Mouse (Mus musculus): ENCODE data around the gene Wnt3a. TPM values are rescaled to one million over a fixed set of nuclear protein-coding genes. Genes with fewer than 3 reads are reported as not detected.

Gene Wnt3a
- polyA plus RNA-seq, 1 experiment, result not detected

- Histone ChIP-seq H3K4me1 (ENCODE audit: control insufficient read depth, insufficient read depth, insufficient read length, low read length) (peaks cover 1% of the 10 kb centered on the region; the same call in 1 of the 2 replicates), H3K4me3 (ENCODE audit: low read depth, low read length) (no peak overlapping the region), H3K36me3 (ENCODE audit: control insufficient read depth, insufficient read depth, low read length) (no peaks in the 10 kb centered on the region), H3K27me3 (ENCODE audit: control insufficient read depth, insufficient read depth, low read length) (peaks cover 3% of the 10 kb centered on the region; the same call in 1 of the 2 replicates), H3K27ac (ENCODE audit: insufficient read depth, low read depth, low read length) (no peak overlapping the region)
- 66% methylated on average over 4 of the region's 4 CpGs for WGBS
- no peak for TF ChIP-seq CTCF (IDR thresholded peaks at IDR 0.05; ENCODE audit: extremely low read depth, insufficient read length, insufficient replicate concordance, low read depth, low read length)
- no peak for TF ChIP-seq POLR2A (IDR thresholded peaks at IDR 0.05; ENCODE audit: low read depth, low read length)
Observed at GRCm38 (mm10) chr11:59278047-59278446, 12.5 kb downstream of the Wnt3a start.

DNA sequence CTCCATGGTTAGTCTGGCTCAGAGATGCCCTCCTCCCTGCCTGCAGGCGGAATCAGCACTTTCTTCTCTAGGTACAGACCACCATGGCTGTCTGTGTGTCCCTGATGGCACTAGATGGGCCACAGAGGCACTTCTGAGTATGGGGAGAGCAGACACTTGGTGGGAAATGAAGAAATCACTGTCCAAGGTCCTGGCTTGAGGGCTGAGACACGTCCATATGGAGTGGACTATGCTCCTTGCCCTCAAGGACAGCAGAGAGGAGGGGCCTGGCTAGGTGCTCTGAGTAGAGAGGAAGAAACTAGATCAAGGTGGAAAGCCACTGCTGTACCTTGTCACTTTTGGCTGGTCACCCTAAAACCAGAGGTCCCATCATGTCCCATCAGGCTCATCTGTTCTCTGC, 13.7 kb downstream of the Wnt3a start:
- H3K36me3 ChIP-seq (ENCODE audit: control insufficient read depth, insufficient read depth, low read length), result no peaks in the 10 kb centered on the region
- no peak overlapping the region for H3K27ac ChIP-seq (ENCODE audit: insufficient read depth, low read depth, low read length)
- TF ChIP-seq POLR2A (IDR thresholded peaks at IDR 0.05; ENCODE audit: low read depth, low read length) (no peak), CTCF (IDR thresholded peaks at IDR 0.05; ENCODE audit: extremely low read depth, insufficient read length, insufficient replicate concordance, low read depth, low read length) (no peak)
- H3K4me3 ChIP-seq (ENCODE audit: low read depth, low read length), result no peak overlapping the region
- H3K27me3 ChIP-seq (ENCODE audit: control insufficient read depth, insufficient read depth, low read length), result peaks cover 3% of the 10 kb centered on the region; the same call in 1 of the 2 replicates
- 28% methylated on average over 2 of the region's 2 CpGs for WGBS
- no peaks in the 10 kb centered on the region for H3K4me1 ChIP-seq (ENCODE audit: control insufficient read depth, insufficient read depth, insufficient read length, low read length)

GRCm38 (mm10) chr11:59274184-59274583, 16.4 kb downstream of the Wnt3a start:
- no peaks in the 10 kb centered on the region for H3K4me1 ChIP-seq (ENCODE audit: control insufficient read depth, insufficient read depth, insufficient read length, low read length)
- TF ChIP-seq CTCF (IDR thresholded peaks at IDR 0.05; ENCODE audit: extremely low read depth, insufficient read length, insufficient replicate concordance, low read depth, low read length), result no peak
- TF ChIP-seq POLR2A (IDR thresholded peaks at IDR 0.05; ENCODE audit: low read depth, low read length), result no peak
- no peak overlapping the region for H3K4me3 ChIP-seq (ENCODE audit: low read depth, low read length)
- WGBS, result 74% methylated on average over 2 of the region's 3 CpGs
- H3K27me3 ChIP-seq (ENCODE audit: control insufficient read depth, insufficient read depth, low read length), result peaks cover 3% of the 10 kb centered on the region; the same call in 1 of the 2 replicates
- no peak overlapping the region for H3K27ac ChIP-seq (ENCODE audit: insufficient read depth, low read depth, low read length)
- H3K36me3 ChIP-seq (ENCODE audit: control insufficient read depth, insufficient read depth, low read length), result no peaks in the 10 kb centered on the region

DNA sequence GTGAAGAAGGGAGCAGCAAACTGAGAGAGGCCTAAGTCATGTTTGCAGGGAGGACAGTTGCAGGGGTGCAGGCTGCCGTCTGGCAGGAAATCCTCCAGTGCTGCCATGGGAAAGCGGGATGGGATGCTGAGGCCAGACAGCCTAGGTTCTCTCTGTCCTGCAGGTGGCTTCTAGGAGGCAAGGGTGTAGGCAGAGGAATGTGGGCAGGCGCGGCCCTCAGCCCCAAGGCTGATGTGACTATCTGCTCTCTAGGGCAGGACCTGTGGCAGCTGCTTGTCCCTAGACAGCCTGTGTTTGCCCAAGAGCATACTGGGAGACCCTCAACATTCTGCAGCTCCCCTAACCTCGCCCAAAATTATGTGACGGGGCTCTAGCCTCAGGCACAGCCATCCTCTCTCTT, 23.8 kb downstream of the Wnt3a start:
- peaks cover 16% of the 10 kb centered on the region for H3K27me3 ChIP-seq (ENCODE audit: control insufficient read depth, insufficient read depth, low read length)
- 30% methylated on average over 6 of the region's 6 CpGs for WGBS
- H3K4me1 ChIP-seq (ENCODE audit: control insufficient read depth, insufficient read depth, insufficient read length, low read length), result peaks cover 5% of the 10 kb centered on the region; the same call in 1 of the 2 replicates
- H3K4me3 ChIP-seq (ENCODE audit: low read depth, low read length), result no peak overlapping the region
- TF ChIP-seq POLR2A (IDR thresholded peaks at IDR 0.05; ENCODE audit: low read depth, low read length), result no peak
- no peak for TF ChIP-seq CTCF (IDR thresholded peaks at IDR 0.05; ENCODE audit: extremely low read depth, insufficient read length, insufficient replicate concordance, low read depth, low read length)
- no peak overlapping the region for H3K27ac ChIP-seq (ENCODE audit: insufficient read depth, low read depth, low read length)
- no peaks in the 10 kb centered on the region for H3K36me3 ChIP-seq (ENCODE audit: control insufficient read depth, insufficient read depth, low read length)

GRCm38 (mm10) chr11:59265154-59265813, 25.3 kb downstream of the Wnt3a start:
- Histone ChIP-seq H3K27ac (ENCODE audit: insufficient read depth, low read depth, low read length) (no peak overlapping the region), H3K36me3 (ENCODE audit: control insufficient read depth, insufficient read depth, low read length) (no peaks in the 10 kb centered on the region), H3K4me3 (ENCODE audit: low read depth, low read length) (no peak overlapping the region), H3K4me1 (ENCODE audit: control insufficient read depth, insufficient read depth, insufficient read length, low read length) (peaks cover 15% of the 10 kb centered on the region), H3K27me3 (ENCODE audit: control insufficient read depth, insufficient read depth, low read length) (peaks cover 16% of the 10 kb centered on the region)
- 67% methylated on average over 8 of the region's 8 CpGs for WGBS
- TF ChIP-seq POLR2A (IDR thresholded peaks at IDR 0.05; ENCODE audit: low read depth, low read length), result no peak
- TF ChIP-seq CTCF (IDR thresholded peaks at IDR 0.05; ENCODE audit: extremely low read depth, insufficient read length, insufficient replicate concordance, low read depth, low read length), result no peak

DNA sequence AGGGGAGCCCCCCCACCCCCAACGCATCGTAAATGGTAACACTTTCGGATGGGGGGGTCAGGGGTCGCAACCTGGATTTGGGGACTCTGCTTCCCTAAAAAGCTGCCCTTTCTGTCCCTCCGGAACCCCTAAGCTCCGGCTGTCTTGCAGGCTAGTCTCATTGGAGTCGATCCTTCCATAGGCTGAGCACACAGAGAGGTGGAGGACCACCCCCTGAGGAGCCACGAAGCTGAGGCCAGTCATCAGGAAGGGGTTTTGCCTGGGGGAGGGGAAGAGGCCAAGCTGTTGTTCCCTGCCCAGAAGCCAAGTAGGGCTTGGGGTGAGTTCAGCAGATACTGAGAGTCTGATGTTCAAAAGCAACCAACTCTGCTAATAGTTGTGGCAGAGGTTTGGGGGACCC, 26.0 kb downstream of the Wnt3a start:
- 18% methylated on average over 8 of the region's 8 CpGs for whole genome bisulfite sequencing
- Histone ChIP-seq H3K36me3 (ENCODE audit: control insufficient read depth, insufficient read depth, low read length) (no peaks in the 10 kb centered on the region), H3K27me3 (ENCODE audit: control insufficient read depth, insufficient read depth, low read length) (peaks cover 16% of the 10 kb centered on the region), H3K4me3 (ENCODE audit: low read depth, low read length) (no peak overlapping the region), H3K4me1 (ENCODE audit: control insufficient read depth, insufficient read depth, insufficient read length, low read length) (peaks cover 16% of the 10 kb centered on the region), H3K27ac (ENCODE audit: insufficient read depth, low read depth, low read length) (no peak overlapping the region)
- no peak for TF ChIP-seq CTCF (IDR thresholded peaks at IDR 0.05; ENCODE audit: extremely low read depth, insufficient read length, insufficient replicate concordance, low read depth, low read length)
- no peak for TF ChIP-seq POLR2A (IDR thresholded peaks at IDR 0.05; ENCODE audit: low read depth, low read length)

DNA sequence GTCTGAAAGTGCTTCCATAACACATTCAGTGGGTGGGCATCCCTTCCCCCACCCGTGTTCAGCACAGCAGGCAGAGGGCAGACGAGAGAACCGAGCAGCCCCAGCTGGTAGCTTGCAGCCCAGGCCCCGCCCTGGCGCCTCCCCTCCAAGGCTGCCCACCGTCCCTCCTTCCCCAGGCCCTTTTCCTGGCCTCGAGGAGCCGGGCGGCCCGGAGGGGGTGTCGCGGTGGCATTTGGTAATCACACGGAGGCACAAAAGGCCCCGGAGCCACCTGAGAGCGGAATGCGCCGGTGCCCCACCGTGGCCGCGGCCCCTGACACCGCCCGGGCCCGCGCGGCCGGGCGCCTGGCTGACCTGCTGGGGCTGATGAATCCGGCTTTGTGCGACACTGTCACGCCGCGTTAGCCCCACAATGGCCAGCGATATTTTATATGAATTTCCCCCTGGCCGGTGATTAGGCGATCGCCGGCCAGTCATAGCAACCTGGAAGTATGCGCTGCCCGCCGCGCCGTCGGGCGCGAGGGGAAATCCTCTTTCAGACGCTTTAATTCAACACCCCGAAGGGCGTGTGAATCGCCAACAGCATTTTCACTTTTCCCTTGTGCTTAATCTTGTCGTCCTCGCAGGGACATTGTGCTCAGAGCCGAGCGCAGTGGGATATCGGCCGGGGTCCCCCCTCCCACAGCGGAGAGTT, 26.5 kb downstream of the Wnt3a start:
- H3K36me3 ChIP-seq (ENCODE audit: control insufficient read depth, insufficient read depth, low read length), result no peaks in the 10 kb centered on the region
- TF ChIP-seq POLR2A (IDR thresholded peaks at IDR 0.05; ENCODE audit: low read depth, low read length), result no peak
- no peak for TF ChIP-seq CTCF (IDR thresholded peaks at IDR 0.05; ENCODE audit: extremely low read depth, insufficient read length, insufficient replicate concordance, low read depth, low read length)
- H3K4me3 ChIP-seq (ENCODE audit: low read depth, low read length), result peak overlapping the region; percentile 42
- no peak overlapping the region for H3K27ac ChIP-seq (ENCODE audit: insufficient read depth, low read depth, low read length)
- H3K27me3 ChIP-seq (ENCODE audit: control insufficient read depth, insufficient read depth, low read length), result peaks cover 16% of the 10 kb centered on the region
- peaks cover 16% of the 10 kb centered on the region for H3K4me1 ChIP-seq (ENCODE audit: control insufficient read depth, insufficient read depth, insufficient read length, low read length)
- 2% methylated on average over 56 of the region's 56 CpGs for WGBS

Data from small intestine, adult 2 months (tissue).